Mouse (Mus musculus) midbrain, postnatal 0 days (tissue): ENCODE data around the gene Ldlrad1. TPM values are rescaled to one million over a fixed set of nuclear protein-coding genes. Genes with fewer than 3 reads are reported as not detected.
A peak's percentile ranks its signal among the peaks of the same experiment; 100 is the strongest.

Experiments used
- ATAC-seq: fragments of 200-750 bp; cut with Nextera tagmentation; 2 replicates; pipeline ENCODE4 v1.8.0; 2017; ENCODE audit warnings: moderate number of reproducible peaks, mild to moderate bottlenecking, moderate TSS enrichment, moderate library complexity; ENCODE audit not compliant: low FRiP score
- DNase-seq: peaks from one replicate; pipeline ENCODE4 v3.0.0-alpha.2; 2015; ENCODE audit warnings: low spot score
- H3K27ac ChIP-seq: fragments of 300-500 bp; sonication (generic); 2 replicates; pipeline ENCODE4 v1.5.1; 2014; ENCODE audit warnings: low read depth, mild to moderate bottlenecking, low read length, mixed read lengths
- H3K27me3 ChIP-seq: fragments of 300-500 bp; sonication (generic); 2 replicates; pipeline ENCODE4 v1.6.1; 2014; ENCODE audit warnings: low read length, control low read depth, mixed read lengths; ENCODE audit not compliant: insufficient read depth
- H3K36me3 ChIP-seq: fragments of 300-500 bp; sonication (generic); 2 replicates; pipeline ENCODE4 v1.6.1; 2014; ENCODE audit warnings: low read length, control low read depth, mixed read lengths; ENCODE audit not compliant: insufficient read depth
- H3K4me1 ChIP-seq: fragments of 300-500 bp; sonication (generic); 2 replicates; pipeline ENCODE4 v1.6.1; 2014; ENCODE audit warnings: mild to moderate bottlenecking, control low read depth, antibody characterized with exemption, low read length, mixed read lengths; ENCODE audit not compliant: insufficient read depth
- H3K4me2 ChIP-seq: fragments of 300-500 bp; sonication (generic); 2 replicates; pipeline ENCODE4 v1.6.1; 2014; ENCODE audit warnings: low read depth, mild to moderate bottlenecking, low read length, mixed read lengths; ENCODE audit not compliant: poor library complexity, severe bottlenecking
- H3K4me3 ChIP-seq: fragments of 300-500 bp; sonication (generic); 2 replicates; pipeline ENCODE4 v1.5.1; 2014; ENCODE audit warnings: low read depth, mild to moderate bottlenecking, low read length, moderate library complexity
- H3K9ac ChIP-seq: fragments of 300-500 bp; sonication (generic); replicated peaks from 2 replicates; pipeline ENCODE4 v1.6.1; 2014; ENCODE audit warnings: mild to moderate bottlenecking, low read length, moderate library complexity, mixed read lengths; ENCODE audit not compliant: poor library complexity, severe bottlenecking
- H3K9me3 ChIP-seq: fragments of 300-500 bp; sonication (generic); 2 replicates; pipeline ENCODE4 v1.6.1; 2016; ENCODE audit warnings: low read length, control low read depth
- CTCF ChIP-seq: IDR thresholded peaks from 2 replicates; pipeline ENCODE4 v1.5.1; 2016; ENCODE audit warnings: antibody characterized with exemption, mild to moderate bottlenecking
- WGBS: fragments of 180-500 bp; shearing (Covaris S2); extraction: QIAGEN DNeasy Blood & Tissue Kit; methylation state at CpG from one replicate; pipeline ENCODE4 v1.1.7; 2014; 5-methylcytosine and 5-hydroxymethylcytosine counted together
- polyA plus RNA-seq: library from polyadenylated mRNA; unstranded; fragments of >200 nt; fragmentation: Nextera tagmentation; extraction: Ambion mirVana; gene quantifications from 2 replicates; pipeline ENCODE4 v1.2.1, GENCODE M21; 2015
- total RNA-seq: library from RNA; depleted of rRNA; stranded (reverse); fragments of >200 nt; gene quantifications from 2 replicates; pipeline ENCODE4 v1.2.3, GENCODE M21; 2014

Ldlrad1 gene
- total and polyA plus RNA-seq, 2 experiments from 2014 or later: not detected

- H3K27me3 ChIP-seq: no peaks in the 10 kb centered on the region
- 82% methylated on average over 5 of the region's 5 CpGs for WGBS
- no peak overlapping the region for H3K9ac ChIP-seq
- H3K4me1 ChIP-seq: no peaks in the 10 kb centered on the region
- no peak for TF ChIP-seq CTCF
- H3K9me3 ChIP-seq: no peaks in the 10 kb centered on the region
- ATAC-seq (no peak), DNase-seq (no peak)
- no peak overlapping the region for H3K27ac ChIP-seq
- H3K4me3 ChIP-seq: no peak overlapping the region
- peaks cover 15% of the 10 kb centered on the region for H3K36me3 ChIP-seq
- no peak overlapping the region for H3K4me2 ChIP-seq
Measured at GRCm38 (mm10) chr4:107211936-107212335, 3.0 kb downstream of the Ldlrad1 start.

DNA sequence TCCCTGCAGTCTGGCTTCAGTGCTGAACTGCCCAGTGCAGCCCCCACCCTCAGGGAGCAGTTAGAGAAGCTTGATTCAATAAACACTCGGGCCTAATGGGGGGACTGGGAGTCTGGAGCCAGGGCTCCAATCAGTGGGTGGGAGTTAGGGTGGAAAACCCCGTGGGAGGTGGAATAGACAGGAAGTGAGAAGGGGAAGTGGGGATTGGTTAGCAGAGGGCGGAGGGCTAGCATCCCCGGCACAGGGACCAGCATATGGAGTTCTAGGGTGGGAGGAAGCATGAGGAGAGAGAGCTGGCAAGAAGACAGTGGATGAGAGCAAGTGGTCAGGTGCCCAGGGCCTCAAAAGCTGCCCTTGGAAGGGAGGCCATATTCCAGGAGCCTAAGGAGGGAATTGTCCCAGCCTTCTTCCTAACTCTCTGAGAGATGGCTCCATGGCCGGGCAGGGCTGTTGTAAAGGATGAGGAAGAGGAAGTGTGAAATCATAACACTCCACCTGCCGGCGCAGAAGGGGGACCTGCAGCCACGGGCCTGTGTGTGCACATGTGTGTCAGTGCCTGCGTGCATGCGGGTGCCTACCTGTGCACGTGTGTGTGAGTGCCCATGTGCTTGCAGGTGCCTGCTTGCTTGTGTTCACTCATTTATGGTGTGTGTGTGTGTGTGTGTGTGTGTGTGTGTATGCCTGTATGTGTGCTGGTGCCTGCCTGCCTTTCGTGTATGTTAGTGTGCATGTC, 4.5 kb downstream of the Ldlrad1 start:
- Histone ChIP-seq H3K27me3 (no peaks in the 10 kb centered on the region), H3K9me3 (no peaks in the 10 kb centered on the region), H3K36me3 (peaks cover 4% of the 10 kb centered on the region), H3K4me3 (no peak overlapping the region), H3K4me2 (no peak overlapping the region), H3K9ac (no peak overlapping the region), H3K4me1 (no peaks in the 10 kb centered on the region), H3K27ac (no peak overlapping the region)
- DNase-seq: no peak
- WGBS: 80% methylated on average over 12 of the region's 12 CpGs
- no peak for TF ChIP-seq CTCF
- no peak for ATAC-seq

DNA sequence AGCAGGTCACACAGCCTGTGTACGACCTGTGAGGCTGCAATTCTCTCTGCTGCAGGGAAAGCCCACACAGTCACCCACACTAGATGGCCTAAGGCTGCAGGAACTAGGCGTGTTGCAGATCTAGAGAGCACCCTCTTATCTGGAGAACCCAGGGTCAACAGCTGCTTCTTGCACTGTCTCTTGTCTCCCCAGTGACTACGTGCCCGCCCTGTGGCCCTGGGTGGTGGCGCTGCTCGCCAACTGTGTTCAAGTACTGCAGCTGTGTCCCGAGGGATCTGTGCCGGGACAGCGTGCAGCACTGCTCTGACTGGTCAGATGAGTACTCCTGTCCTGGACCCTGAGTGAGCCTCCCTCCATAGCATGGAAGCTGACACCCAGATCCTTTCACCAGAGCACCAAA, 8.6 kb downstream of the Ldlrad1 start:
- no peak overlapping the region for H3K4me2 ChIP-seq
- H3K4me1 ChIP-seq: no peaks in the 10 kb centered on the region
- H3K27me3 ChIP-seq: no peaks in the 10 kb centered on the region
- no peak overlapping the region for H3K27ac ChIP-seq
- 86% methylated on average over 9 of the region's 9 CpGs for WGBS
- H3K4me3 ChIP-seq: no peak overlapping the region
- DNase-seq: no peak
- ATAC-seq: no peak
- no peak for TF ChIP-seq CTCF
- H3K9me3 ChIP-seq: no peaks in the 10 kb centered on the region
- H3K9ac ChIP-seq: no peak overlapping the region
- no peaks in the 10 kb centered on the region for H3K36me3 ChIP-seq

GRCm38 (mm10) chr4:107221524-107221923, 12.5 kb downstream of the Ldlrad1 start:
- TF ChIP-seq CTCF: no peak
- no peak overlapping the region for H3K4me2 ChIP-seq
- no peaks in the 10 kb centered on the region for H3K27me3 ChIP-seq
- no peak overlapping the region for H3K4me3 ChIP-seq
- DNase-seq (no peak), ATAC-seq (no peak)
- no peaks in the 10 kb centered on the region for H3K36me3 ChIP-seq
- H3K9me3 ChIP-seq: no peaks in the 10 kb centered on the region
- H3K9ac ChIP-seq: no peak overlapping the region
- no peaks in the 10 kb centered on the region for H3K4me1 ChIP-seq
- 90% methylated on average over 5 of the region's 5 CpGs for WGBS
- no peak overlapping the region for H3K27ac ChIP-seq

DNA sequence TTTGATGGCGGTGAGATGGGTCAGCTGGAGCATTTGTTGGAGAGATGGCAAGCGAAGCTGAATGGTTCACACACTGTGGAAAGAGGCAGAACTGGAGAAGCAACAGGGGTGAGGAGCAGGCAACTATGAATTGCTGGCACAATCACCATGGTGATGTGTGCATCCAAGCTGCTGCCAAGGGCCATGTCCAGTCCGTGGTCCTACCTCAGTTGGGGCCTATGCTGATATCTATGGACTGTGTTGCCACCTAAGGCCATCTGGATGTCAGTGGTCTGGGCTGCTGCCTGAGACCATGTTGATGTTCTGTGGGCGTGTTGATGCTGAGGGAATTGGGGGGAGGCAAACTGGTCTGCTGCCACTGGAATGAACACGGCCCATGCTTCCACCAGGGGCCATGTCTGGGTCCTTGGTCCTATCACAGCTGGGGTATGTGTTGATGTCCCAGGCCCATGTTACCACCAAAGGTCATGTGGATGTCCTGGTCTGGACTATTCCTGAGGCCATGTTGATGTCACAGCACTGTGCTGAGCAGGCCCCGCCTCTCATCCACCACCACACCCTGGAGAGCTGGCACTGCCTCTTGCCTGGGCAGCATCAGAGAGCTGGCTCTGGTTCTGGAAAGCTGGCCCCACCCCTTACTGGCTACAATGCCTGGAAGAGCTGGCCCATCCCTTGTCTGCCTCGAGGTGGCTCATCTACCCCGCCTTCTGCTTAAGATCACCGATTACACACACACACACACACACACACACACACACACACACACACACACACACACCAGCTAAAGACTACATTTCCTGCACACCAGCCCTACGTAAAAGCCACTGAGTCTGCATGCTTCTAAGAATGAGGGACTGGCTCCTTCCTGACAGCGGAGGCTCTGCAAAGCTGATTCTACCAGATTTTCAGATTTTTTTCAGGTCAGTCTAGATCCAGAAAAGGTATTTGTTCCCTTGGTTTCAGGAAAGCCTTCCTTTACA, 14.5 kb downstream of the Ldlrad1 start:
- no peaks in the 10 kb centered on the region for H3K27me3 ChIP-seq
- ATAC-seq (no peak; the same call in 1 of the 2 replicates), DNase-seq (peak; percentile 58)
- H3K9ac ChIP-seq: no peak overlapping the region
- H3K4me1 ChIP-seq: no peaks in the 10 kb centered on the region
- no peaks in the 10 kb centered on the region for H3K9me3 ChIP-seq
- TF ChIP-seq CTCF: no peak
- no peaks in the 10 kb centered on the region for H3K36me3 ChIP-seq
- H3K27ac ChIP-seq: no peak overlapping the region
- no peak overlapping the region for H3K4me2 ChIP-seq
- no peak overlapping the region for H3K4me3 ChIP-seq
- 84% methylated on average over 11 of the region's 11 CpGs for WGBS

GRCm38 (mm10) chr4:107226313-107226712, 17.3 kb downstream of the Ldlrad1 start:
- H3K27me3 ChIP-seq: no peaks in the 10 kb centered on the region
- no peak overlapping the region for H3K9ac ChIP-seq
- WGBS: 89% methylated on average over 2 of the region's 2 CpGs
- no peaks in the 10 kb centered on the region for H3K9me3 ChIP-seq
- ATAC-seq (no peak), DNase-seq (no peak)
- no peaks in the 10 kb centered on the region for H3K4me1 ChIP-seq
- 0 out of 2 replicates have a peak, but pooled peaks cover under 1% of the 10 kb centered on the region for H3K36me3 ChIP-seq
- no peak for TF ChIP-seq CTCF
- no peak overlapping the region for H3K4me2 ChIP-seq
- H3K4me3 ChIP-seq: no peak overlapping the region
- H3K27ac ChIP-seq: no peak overlapping the region
